Mouse (Mus musculus) spleen, adult 12 weeks (tissue): ENCODE results near the gene Gm45717.

Source experiments
- DNase-seq: peaks from one replicate; pipeline ENCODE4 v3.0.0; 2022; ENCODE audit warnings: low spot score

Gm45717 gene

DNA sequence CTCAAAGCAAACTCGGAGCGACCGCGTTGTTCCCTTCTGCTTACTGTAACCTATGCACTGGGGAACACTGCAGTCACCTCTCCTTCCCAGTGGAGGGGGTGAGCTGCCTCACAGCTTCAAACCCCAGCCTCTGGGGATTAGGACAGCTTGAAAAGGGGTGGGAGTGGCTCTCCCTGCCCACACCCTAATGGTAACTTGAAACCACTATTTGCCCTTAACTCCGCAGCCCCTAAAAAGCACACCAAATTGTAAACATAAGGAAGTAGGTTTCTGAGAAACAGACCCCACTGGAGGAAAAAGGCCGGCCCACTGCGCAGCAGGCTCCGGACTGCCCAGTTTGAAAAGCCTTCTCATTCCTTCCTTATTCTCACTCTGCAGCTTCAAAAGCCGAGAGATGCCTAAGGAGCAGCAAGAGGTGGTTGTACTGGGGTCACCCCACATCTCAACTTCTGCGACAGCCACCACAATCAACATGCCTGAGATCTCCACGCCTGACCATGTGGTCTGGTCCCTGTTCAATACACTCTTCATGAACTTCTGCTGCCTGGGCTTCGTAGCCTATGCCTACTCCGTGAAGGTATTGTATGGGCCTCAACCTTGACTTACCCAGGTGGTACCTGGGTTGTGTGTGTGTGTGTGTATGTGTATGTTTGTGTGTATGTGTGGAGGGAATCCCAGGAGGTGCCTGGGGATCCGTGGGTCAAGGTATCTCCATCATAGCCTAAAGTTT lies 12.3 kb upstream of the Gm45717 start:
- no peak for DNase-seq

DNA sequence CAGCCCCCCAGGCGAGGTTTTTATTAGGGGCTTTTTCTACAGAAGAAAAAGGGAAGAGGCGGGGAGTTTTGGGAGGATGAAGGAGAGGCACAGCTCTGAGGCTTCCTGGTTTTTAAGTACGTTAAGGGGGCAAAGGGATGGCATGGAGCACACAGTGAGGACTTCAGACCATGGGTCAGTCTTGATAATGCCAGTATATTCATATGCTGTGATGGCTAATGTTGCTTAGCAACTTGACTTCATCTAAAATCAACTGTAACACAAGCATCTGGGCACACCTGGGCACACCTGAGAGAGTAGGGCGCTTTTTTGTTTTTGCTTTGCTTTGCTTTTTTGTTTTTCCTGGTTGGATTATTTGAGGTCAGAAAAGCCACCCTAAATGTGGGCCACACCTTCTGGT lies 11.2 kb upstream of the Gm45717 start, which contains the start of gene Ifitm1:
TSS of gene Ifitm1 (plus strand) at position 301 of the 400 bp plus-strand sequence.
- DNase-seq, result no peak

DNA sequence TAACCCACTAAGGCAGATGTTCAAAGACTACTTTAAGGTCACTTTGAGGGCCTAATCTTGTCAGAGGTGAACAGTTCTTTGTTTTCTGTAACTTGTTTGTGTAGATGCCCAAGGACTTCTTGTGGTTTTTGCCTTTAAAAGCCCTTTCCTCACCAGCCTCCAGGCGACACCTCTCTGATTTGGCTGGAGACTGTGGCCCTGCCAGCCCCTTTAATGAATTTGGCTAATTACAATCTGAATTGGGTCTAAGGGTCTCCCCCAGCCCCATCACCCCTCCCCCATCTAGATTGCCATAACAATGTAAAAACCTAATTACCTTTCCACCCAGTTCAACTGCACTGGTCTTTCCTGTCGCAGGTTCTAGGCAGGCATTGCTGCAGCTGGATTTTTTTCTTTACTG lies 7.0 kb upstream of the Gm45717 start:
- DNase-seq, result no peak

DNA sequence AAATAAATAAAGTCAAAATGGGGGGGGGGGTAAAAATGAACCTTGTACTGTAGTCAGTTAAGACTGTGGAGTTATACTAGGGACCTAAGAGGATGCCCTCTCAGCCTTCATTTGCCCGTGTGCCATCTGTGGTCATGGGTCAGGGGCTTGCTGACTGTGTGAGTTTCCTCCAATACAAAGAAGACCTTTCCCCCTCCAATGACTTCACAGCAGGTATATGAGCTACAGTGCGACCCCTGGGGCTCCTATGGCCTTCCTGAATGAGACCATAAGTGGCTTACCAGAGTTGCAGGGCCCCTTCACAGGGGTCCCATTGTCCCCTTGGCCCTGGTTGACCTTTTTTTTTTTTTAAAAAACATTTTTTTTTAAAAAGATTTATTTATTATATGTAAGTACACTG lies 5.7 kb upstream of the Gm45717 start:
- no peak for DNase-seq

DNA sequence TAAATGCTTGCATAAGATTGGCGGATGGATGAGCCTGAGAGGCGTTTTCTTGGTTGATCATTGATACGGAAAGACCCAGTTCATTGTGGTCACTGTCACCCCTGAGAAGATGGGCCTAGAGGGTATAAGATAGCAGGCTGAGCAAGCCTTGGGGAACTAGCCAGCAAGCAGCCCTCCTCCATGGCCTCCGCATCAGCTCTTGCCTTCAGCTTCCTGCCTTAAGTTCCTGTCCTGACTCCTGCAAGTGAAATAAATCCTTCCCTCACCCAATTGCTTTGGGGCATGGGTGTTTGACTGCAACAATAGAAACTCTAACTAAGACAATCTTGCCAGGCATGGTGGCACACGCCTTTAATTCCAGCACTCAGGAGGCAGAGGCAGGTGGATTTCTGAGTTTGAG lies 4.3 kb upstream of the Gm45717 start:
- DNase-seq, result no peak

DNA sequence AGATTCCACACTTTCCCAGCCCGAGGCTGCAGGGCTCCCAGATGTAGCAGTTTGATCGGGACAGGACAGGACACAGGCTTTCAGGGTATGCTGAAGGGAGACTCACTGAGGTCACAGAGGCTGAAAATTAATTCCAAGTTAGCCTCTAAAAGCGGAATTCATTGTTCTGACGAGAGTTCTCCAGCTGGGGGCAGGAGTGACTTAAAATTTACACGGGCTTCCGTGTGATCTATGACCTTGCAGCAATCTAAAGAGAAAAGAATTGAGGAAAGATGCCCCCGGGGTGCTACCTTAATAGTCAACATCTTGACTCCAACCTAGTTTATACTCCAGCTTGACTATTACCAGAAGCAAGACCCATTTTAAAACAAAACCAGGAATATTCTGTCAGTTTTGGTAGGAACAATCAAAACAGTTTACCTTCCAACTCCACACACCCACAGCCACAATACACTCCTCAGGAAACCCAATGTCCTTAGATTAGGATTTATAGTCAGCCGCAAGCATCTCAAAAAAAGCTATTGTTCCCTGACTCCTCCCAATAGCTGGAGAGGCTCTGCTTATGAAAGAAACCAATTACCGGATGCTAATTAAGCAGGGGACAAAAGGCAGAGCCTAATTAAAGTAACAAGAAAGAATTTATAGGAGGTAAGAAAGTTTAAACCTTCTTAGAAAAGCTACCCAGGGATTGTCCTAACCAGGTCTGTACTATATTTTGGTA lies 3.6 kb upstream of the Gm45717 start:
- DNase-seq, result no peak

DNA sequence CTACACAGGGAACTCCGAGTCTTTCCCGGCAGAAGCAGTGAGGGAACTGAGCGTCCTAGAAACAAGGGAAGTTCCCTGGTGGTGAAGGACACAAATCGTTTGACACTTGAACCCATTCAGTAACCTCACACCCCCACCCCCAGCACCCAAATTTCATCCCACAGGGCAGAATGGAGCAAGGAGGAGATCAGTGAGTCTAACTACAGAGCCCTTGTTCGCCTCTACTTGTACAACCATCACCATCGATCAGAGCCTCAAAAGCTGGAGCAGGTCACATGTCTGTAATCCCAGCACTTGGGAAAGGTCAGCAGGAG lies 776 bp upstream of the Gm45717 start:
- DNase-seq, result no peak

DNA sequence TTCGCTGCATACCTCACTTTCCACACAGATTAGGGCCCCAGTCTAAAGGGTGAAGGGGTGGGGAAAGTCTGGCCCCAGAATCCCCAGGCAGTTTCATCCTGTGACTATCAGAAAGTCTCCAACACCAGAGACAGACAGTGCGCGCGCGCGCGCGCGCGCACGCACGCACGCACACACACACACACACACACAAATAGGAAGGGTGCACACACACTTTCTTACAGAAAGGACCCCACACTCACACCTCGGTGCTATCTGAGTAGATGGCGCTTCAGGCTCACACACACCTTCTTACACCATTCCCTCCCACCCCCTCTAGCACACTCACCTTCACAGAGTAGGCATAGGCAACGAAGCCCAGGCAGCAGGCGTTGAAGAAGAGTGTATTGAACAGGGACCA lies 395 bp downstream of the Gm45717 start:
- DNase-seq, result no peak

DNA sequence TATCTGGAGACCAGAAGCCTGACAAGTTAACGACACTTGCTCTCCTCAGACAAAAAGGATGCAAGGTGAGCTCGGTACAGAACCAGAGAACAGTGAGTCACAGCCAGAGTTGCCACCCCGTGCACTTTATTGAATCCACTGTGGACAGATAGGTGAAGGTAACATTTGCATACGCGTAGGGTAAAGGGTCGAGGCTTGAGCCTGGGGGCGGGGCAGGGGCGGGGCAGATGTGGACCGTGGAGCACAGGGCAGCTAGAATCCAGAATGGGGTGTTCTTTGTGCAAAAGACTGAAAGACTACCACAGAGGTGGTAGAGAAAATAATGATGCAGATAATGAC lies 1.0 kb downstream of the Gm45717 start:
- no peak for DNase-seq

DNA sequence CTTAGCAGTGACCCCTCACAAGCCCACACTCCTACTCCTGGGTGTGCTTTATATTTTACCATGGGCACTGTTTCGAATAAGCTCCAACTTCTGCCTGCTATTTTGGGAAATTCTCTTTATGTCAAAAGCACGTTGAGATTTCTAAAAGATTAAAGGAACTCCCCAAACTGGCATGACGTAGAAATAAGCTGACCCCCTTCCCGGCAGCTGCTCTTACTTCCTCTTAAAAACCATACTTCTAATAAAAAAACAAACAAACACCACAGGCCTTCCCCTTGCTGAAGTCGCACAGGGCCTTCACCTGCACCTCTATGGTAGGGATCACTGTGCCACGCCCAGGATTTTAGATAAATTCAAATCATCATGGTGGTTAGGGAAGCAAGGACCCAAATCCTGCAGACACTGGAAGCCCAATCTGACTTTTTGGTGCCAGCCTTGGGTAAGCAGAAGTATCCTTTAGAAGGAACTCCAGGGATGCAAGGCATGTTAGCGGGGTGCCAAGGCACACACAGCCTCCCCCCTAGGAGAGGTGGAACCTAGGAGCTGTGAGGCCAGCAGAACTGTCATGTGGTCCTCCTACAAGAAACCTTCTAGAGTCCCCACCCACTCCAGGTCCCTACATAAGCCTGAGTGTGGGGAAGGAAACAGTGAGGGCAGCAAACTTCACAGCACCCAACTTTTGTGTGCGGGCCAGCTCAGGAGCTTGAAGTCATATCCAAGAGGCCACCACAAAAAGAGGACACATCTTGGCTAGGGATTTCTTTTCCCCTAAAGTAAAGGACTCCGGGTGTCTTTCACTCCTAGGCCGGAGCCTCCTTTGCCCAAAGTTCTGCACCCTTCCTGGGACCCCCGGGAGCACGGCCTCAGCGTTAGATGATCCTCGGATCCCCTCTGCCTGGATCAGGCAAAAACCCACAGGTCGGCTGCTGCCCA lies 1.7 kb downstream of the Gm45717 start:
- DNase-seq, result no peak

DNA sequence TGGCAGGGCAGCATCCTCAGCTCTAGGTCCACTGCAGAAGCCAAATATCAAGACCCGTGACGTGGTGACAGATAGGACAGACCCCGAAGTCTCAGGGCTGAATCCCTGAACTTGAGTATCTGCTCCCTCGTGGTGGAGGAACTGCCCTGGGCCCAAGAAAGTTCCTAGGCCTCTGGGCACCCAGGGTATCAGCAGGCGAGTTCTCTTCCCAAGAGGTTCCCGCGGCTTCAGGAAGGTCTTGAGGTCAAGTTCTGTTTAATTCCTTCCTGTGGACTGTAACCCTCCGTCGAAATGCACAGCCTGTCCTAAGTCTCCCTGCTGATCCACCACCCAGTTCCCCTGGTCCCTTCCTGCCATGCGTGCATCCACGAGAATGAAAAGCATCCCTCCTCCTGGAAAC lies 2.6 kb downstream of the Gm45717 start:
- DNase-seq, result no peak

DNA sequence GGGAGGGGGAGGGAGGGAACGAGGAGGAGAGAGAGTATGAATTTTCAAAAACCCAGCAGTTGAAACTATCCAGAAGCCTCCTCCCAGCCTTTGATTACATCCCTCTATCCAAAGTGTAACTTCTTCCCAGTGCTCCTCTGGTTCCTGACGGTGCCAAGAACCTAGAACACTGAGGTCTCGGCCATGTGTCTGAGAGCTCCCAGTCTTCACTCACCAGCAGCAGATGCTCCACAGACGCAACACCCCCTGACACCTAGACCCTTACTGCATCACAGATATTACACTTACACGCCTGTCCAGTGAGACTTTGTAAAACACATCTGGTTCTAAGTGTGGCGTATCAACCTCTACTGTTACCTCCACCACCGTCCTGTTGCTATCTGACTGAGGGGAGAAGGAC lies 3.3 kb downstream of the Gm45717 start:
- no peak for DNase-seq

DNA sequence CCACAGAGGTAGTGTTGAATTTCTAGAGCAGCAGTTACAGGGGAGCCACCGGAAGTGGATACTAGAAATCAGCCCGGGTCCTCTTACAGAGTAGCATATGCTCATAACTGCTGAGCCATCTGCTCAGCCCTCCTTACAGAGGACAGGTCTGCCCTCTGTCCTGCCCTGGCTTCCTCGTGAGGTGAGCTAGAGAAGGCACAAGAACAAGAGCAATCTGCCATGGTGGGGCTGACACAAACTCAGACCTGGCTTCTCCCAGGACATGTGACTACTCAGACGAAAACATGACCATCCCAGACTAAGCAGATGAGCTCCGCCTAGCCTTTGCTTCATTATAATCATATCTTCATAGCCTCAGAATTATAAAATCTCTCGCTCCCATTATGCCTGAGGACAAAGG lies 4.0 kb downstream of the Gm45717 start:
- no peak for DNase-seq

DNA sequence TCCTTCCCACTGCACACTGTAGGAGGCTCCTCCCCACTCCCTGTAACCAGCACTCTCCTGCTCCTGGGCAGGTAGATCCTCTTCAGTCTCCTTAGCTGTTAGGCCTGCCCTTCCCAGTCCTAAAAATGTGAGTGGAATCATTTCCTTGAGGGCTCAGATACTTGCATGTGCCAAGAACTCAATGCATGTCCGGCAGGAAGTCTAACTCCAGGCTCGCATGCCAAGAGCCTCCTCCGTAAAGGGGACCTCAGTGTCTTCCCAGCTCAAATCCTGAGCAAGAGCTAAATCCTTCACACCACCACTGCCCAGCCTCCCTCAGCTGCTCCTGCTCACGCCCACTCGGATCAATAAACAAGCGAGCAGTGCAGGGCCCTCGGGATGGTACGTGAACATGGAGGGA lies 4.7 kb downstream of the Gm45717 start:
- no peak for DNase-seq

DNA sequence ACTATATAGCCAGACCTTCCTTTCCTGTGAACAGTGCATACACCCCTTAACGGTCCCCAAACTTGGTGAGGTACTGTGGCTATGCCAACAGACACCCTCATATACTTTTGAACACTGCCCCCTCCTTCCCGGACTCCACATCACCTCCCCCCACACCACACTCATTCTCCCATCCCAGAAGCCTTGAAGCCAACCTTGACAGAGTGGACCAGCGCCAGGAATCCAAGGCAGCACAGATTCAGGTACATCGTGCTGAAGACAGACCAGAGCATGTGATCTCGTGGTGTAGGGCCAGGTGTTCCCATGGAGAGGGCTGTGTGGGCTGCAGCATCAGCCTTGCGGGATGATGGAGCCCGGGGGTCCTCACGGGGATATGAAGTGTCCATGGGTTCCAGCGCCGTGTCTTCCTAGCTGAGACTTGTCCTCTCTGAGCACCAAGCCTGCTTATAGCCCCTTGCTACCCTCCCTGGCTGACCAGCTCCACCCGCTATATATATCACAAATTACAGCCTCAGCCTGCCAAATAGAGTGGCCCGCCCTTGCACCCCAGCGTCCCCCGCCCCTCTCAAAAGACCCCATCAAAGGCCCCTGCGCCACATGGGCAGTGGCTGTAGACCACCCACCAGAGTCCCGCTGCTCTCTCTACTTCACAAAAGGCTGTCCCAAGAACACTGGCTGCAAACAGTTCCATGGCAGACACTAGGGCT lies 5.8 kb downstream of the Gm45717 start, which contains the start of gene Ifitm5:
TSS of gene Ifitm5 (minus strand) at position 468 of the 707 bp plus-strand sequence.
- DNase-seq, result no peak

DNA sequence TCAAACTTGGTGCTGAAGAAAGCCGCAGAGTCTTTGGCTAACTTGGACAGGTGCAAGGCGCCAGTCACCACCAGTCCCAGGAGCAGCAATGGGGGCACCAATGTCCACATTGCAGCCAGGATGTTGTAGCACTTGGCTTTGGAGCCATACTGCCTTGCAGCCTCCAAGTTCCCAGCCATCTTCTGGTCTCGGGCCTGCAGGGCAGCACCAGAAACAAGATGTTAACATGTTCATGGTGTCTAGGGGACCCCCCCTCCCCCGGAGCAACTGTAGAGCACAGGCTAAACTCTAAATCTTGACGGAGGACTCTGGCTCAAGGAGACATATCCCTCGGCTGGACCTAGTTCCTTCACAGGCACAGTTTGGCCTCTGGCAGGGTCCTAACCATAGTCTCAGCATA lies 6.5 kb downstream of the Gm45717 start:
- DNase-seq, result no peak

DNA sequence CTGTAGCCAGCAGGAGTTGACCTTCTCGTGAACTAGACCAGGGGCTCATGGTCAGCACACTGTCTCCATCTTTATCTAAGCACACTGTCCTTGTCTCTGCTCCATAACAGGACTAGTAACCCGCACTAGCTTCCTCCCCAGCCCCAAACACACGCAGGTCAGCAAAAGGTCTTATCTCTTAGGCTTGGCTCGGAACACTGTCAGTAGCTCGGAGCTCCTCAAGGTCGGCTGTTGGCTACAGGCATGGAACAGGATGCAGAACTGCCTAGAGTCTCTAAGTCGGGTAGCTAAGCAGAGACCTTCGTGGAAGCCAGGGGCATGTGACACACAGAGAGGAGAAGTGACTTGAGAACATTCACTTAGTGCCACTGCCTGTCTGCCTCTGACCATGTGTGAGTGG lies 7.6 kb downstream of the Gm45717 start:
- DNase-seq, result no peak

DNA sequence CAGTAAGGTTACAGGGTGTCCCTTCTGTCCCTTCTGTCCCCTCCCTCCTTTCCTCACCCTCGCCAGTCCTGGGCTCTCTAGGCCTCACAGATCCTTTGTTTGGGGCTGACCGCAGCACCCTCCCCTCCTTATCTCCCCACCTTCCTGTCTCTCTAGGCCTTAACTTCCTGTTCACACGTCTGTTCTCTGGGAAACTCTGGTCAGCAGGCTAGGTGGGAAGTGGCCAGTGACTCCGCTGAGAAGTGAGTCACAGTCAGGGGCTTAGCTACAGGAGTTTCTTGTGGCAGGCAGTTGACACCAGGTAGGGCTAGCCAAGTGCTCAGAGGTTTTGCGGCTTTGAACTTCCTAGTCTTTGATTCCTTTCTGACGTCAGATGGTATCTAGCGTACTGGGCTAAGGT lies 8.8 kb downstream of the Gm45717 start:
- no peak for DNase-seq

DNA sequence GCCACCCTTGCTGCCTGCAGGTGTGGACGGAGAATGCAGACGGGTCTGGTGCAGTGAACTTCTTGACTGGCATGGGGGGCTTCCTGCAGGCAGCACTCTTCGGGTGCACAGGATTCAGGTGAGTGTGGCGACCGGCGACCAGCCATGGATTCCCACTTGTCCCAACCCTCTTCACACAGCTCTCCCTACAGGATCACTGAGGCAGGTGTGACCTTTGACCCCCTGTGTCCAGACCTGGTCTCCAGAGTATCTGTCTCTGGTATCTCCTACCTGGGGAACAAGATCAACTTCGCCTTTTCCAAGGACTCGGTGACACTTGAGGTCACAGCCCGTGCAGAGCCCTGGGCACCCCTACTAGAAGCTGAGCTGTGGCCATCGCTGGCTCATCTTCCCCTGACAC lies 9.4 kb downstream of the Gm45717 start:
- DNase-seq, result no peak

DNA sequence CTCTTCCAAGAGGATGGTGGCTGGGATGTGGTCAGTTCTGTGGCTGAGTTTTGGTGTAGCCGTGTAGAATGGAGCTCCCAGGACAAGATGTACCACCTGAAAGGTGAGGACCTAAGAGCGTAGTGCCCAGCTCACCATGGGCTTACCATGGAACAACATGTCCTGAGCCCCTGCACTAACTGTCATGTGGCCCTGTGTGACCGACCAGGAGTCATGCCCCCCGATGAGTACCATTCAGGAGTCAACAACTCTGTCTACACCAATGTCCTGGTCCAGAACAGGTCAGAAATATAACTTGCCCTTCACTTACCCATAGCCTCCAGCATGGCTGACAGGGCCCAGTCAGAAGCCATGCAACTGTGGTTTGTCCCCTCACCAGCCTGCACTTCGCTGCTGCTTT lies 10.5 kb downstream of the Gm45717 start:
- DNase-seq, result no peak

DNA sequence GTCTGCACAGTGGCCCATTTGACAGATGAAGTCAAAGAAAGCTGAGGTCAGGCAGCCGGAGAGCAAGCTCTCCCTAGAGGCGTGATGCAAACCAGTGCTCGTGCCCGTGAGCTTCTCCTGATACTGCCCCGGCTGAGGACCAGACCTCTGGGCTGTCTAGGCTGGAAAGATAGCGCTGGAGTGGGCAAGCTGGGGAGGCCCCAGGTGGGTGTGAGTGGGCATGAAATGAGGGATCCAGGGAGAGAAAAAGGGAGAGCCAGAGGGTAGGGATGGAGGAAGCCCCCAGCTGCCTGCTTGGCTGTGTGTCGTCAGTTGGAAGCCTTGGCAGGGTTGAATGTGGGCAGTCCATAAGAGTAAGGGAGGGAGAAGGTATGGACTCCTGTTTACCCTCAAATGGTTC lies 11.5 kb downstream of the Gm45717 start:
- no peak for DNase-seq

DNA sequence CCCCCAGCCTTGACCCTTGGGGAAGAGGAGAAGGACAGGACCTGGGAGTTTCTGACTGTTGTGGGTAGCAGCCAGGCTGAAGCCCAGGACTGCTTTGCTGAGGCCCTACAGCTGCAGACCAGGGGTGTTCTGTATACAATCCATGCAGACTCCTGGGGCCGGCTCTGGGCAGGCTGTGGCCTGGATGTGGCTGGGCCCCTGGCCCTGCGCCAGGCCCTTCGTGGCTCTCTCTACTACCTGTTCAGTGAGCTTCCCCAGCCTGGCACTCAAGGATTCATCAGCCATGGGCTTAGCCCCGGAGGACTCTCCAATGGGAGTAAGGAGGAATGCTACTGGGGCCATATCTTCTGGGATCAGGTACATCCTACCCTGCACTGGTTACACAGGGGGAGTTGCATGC lies 12.4 kb downstream of the Gm45717 start:
- DNase-seq, result no peak
